Mouse (Mus musculus) ES-Bruce4 (cell line): ENCODE measurements around the gene Pitpnm1.

Source experiments
- CTCF ChIP-seq: IDR thresholded peaks from one replicate; pipeline ENCODE4 v1.8.1; 2011; ENCODE audit warnings: low read depth, low read length
- EP300 ChIP-seq: IDR thresholded peaks from 2 replicates; pipeline ENCODE4 v1.6.1; 2011; ENCODE audit warnings: low read depth, low read length; ENCODE audit not compliant: insufficient read depth
- POLR2A ChIP-seq: IDR thresholded peaks from one replicate; pipeline ENCODE4 v1.8.1; 2011; ENCODE audit warnings: low read length; ENCODE audit not compliant: insufficient read depth

- TF ChIP-seq CTCF = no peak
- TF ChIP-seq POLR2A = no peak
- no peak for TF ChIP-seq EP300
Measured at GRCm38 (mm10) chr19:4129462-4129861, 29.7 kb downstream of the Pitpnm1 start.
